Mouse (Mus musculus) forebrain, postnatal 0 days (tissue): ENCODE data around the gene Shmt2. TPM values are rescaled to one million over a fixed set of nuclear protein-coding genes. Genes with fewer than 3 reads are reported as not detected.

ENCODE experiments used
- ATAC-seq: fragments of 200-750 bp; cut with Nextera tagmentation; 2 replicates; pipeline ENCODE4 v1.8.0; 2017; ENCODE audit warnings: mild to moderate bottlenecking, moderate library complexity
- DNase-seq: peaks from one replicate; pipeline ENCODE4 v3.0.0-alpha.2; 2015
- H3K27ac ChIP-seq: fragments of 300-500 bp; sonication (generic); 2 replicates; pipeline ENCODE4 v1.5.1; 2014; ENCODE audit warnings: low read depth, mild to moderate bottlenecking, antibody characterized with exemption, low read length, moderate library complexity, mixed read lengths
- H3K27me3 ChIP-seq: fragments of 300-500 bp; sonication (generic); 2 replicates; pipeline ENCODE4 v1.6.1; 2014; ENCODE audit warnings: mild to moderate bottlenecking, low read length, mixed read lengths; ENCODE audit not compliant: insufficient read depth
- H3K36me3 ChIP-seq: fragments of 300-500 bp; sonication (generic); 2 replicates; pipeline ENCODE4 v1.6.1; 2014; ENCODE audit warnings: mild to moderate bottlenecking, moderate library complexity; ENCODE audit not compliant: insufficient read depth
- H3K4me1 ChIP-seq: fragments of 300-500 bp; sonication (generic); 2 replicates; pipeline ENCODE4 v1.6.1; 2014; ENCODE audit warnings: antibody characterized with exemption; ENCODE audit not compliant: insufficient read depth
- H3K4me2 ChIP-seq: fragments of 300-500 bp; sonication (generic); 2 replicates; pipeline ENCODE4 v1.6.1; 2014; ENCODE audit warnings: low read depth, mild to moderate bottlenecking, moderate library complexity
- H3K4me3 ChIP-seq: fragments of 300-500 bp; sonication (generic); 2 replicates; pipeline ENCODE4 v1.5.1; 2014; ENCODE audit warnings: low read depth, low read length, mixed read lengths
- H3K9ac ChIP-seq: fragments of 300-500 bp; sonication (generic); 2 replicates; pipeline ENCODE4 v1.6.1; 2014; ENCODE audit warnings: mild to moderate bottlenecking
- H3K9me3 ChIP-seq: fragments of 300-500 bp; sonication (generic); 2 replicates; pipeline ENCODE4 v1.6.1; 2016; ENCODE audit warnings: low read length
- CTCF ChIP-seq: sonication (generic); IDR thresholded peaks from 2 replicates; pipeline ENCODE4 v1.5.1; 2016; ENCODE audit warnings: antibody characterized with exemption, control low read depth, low read depth
- WGBS: fragments of 180-500 bp; shearing (Covaris S2); extraction: QIAGEN DNeasy Blood & Tissue Kit; methylation state at CpG from one replicate; pipeline ENCODE4 v1.1.7; 2014; 5-methylcytosine and 5-hydroxymethylcytosine counted together
- polyA plus RNA-seq: library from polyadenylated mRNA; unstranded; fragments of >200 nt; fragmentation: Nextera tagmentation; extraction: Ambion mirVana; gene quantifications from 2 replicates; pipeline ENCODE4 v1.2.1, GENCODE M21; 2015
- total RNA-seq: library from RNA; depleted of rRNA; stranded (reverse); fragments of >200 nt; gene quantifications from 2 replicates; pipeline ENCODE4 v1.2.3, GENCODE M21; 2014

Gene Shmt2
- total and polyA plus RNA-seq, 2 experiments from 2014 or later = 39.9 to 43.8 TPM

DNA sequence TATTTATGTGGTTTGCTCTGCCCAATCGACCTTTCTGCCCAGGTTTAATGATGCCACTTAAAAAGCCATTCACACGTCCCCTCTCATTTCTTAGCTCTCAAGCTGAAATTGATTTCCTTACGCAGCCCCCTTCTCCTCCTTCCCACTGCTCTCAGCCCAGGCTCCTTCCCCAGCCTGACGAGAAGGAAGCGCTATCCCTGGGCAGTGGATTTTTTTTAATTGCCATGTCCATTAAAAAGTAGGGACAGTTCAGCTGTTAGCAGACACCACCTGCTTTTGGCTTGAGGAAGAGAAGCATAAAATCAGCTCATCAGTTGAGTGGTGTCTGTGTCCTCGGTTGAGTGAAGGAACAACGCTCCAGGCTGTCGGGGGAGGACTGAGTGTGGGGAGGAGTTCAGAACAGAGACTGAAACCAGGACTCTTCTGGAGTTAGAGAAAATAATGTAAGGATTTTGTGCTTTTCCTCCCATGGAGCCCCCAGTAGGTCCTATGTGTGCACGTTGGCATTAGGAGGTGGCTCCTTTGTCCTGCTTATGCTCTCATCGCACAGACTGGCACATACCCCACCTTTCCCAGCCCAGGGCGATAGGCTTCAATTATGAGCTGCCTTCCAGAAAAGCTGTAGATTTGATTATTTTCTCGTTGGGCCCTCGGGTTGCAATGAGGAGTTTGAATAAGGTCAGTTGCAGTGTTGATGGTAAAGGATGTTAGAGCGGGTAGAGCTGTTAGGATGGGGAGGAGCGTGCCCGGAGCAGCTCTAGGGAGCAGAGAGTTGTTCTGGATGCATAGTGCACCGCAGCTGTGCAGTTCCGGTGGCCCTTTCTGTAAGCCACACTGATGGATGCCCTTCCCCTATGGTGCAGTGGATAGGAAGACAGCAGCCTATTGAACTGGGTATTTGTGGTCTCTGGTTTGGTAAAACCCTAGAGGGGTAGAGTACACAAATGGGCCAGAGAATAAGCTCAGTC, 31.8 kb downstream of the Shmt2 start:
- 78% methylated on average over 18 of the region's 18 CpGs for WGBS
- Histone ChIP-seq H3K9me3 (no peaks in the 10 kb centered on the region), H3K4me1 (no peaks in the 10 kb centered on the region), H3K36me3 (peaks cover 71% of the 10 kb centered on the region), H3K4me2 (no peak overlapping the region), H3K27me3 (no peaks in the 10 kb centered on the region), H3K27ac (0 out of 2 replicates have a peak overlapping the region, but pooled peaks have one; percentile 9), H3K9ac (no peak overlapping the region), H3K4me3 (no peak overlapping the region)
- DNase-seq (no peak), ATAC-seq (no peak; the same call in 1 of the 2 replicates)
- no peak for TF ChIP-seq CTCF

DNA sequence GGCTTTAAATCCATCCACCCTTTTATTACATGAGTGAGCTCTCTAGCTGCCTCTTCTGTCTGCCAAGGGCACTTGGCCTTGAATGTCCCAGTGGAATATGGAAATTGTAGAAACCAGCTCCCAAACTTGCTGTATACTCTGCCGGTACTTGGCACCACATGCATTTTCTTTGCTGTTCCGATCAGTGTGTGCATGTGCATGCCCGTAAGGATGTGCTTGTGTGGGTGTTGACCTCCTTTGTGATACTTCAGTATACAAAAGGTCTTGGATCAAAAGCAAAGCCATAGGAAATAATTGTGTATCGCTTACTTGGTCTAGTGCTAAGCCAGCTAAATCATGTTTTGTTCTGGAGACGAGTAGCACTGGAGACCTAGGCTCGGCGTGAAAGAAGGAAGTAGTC, 33.4 kb downstream of the Shmt2 start:
- Histone ChIP-seq H3K27me3 (no peaks in the 10 kb centered on the region), H3K4me1 (no peaks in the 10 kb centered on the region), H3K36me3 (peaks cover 73% of the 10 kb centered on the region), H3K4me3 (no peak overlapping the region), H3K9ac (no peak overlapping the region), H3K4me2 (no peak overlapping the region), H3K27ac (no peak overlapping the region), H3K9me3 (no peaks in the 10 kb centered on the region)
- WGBS = 77% methylated on average over 7 of the region's 7 CpGs
- DNase-seq = no peak
- no peak for ATAC-seq
- TF ChIP-seq CTCF = no peak

DNA sequence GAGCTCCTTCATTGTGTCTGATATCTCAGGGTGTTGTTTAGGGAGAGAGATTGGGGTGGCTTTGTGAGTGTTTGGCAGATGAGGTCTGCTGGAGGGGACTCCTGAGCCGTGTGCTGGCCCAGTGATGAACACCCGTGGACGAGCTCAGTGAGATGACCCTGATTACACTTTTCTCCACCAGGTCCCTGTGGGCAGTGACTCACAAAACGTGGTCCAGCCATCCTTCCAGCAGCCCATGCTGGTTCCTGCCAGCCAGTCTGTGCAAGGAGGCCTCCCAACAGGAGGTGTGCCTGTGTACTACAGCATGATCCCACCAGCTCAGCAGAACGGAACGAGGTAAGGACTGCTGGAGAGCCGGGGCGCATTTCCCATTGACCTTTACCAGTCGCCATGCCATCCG, 37.0 kb downstream of the Shmt2 start:
- H3K36me3 ChIP-seq = peaks cover 68% of the 10 kb centered on the region
- no peak overlapping the region for H3K4me3 ChIP-seq
- no peak overlapping the region for H3K27ac ChIP-seq
- H3K27me3 ChIP-seq = no peaks in the 10 kb centered on the region
- DNase-seq (no peak), ATAC-seq (no peak)
- H3K9ac ChIP-seq = no peak overlapping the region
- no peak for TF ChIP-seq CTCF
- no peak overlapping the region for H3K4me2 ChIP-seq
- no peaks in the 10 kb centered on the region for H3K4me1 ChIP-seq
- no peaks in the 10 kb centered on the region for H3K9me3 ChIP-seq
- 93% methylated on average over 10 of the region's 10 CpGs for WGBS

DNA sequence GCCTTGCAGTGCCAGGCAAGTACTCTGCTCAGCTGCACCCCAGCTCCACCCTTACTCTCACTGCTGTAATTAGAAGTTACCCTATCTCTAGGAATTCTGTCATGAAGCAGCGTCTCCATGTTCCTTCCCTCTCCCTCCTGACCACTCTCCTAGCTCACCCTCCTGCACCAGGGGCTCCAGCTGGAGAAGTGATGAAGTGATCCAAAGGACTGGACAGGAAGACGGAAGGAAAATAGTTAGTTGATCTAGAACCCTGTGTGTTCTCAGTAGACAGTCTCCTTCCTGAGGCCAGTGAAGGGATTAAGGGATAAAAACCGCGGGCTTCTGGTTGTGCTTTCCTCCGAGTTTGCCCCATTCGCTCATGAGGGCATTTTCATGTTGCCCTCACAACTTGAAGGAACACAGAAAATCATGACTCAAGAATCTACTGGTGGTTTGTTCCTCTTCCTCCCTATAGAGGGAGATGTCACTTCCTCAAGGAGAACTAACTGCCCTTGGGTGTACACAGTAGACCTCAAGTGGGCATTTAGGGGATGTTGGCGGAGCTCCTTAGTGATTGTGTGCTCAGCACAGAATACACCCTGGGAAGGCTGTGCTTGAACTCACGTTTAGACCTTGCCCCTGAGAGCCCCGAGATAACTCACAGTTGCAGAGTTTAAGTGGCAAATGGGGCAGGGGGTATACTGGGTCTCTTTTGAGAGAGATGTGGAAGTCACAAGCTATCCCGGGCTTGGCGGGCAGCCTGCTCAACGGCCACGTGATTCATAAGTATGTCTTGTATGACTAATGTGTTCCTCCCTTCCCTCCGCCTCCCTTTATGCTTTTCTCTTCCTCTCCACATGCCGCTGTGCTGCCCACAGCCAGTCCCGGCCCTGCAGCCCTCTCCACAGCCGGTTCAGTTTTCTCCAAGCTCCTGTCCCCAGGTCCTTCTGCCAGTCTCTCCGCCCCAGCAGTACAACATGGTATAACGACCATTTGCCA, 41.1 kb downstream of the Shmt2 start:
- Histone ChIP-seq H3K36me3 (peaks cover 61% of the 10 kb centered on the region), H3K4me1 (no peaks in the 10 kb centered on the region), H3K27ac (no peak overlapping the region), H3K4me3 (no peak overlapping the region), H3K4me2 (no peak overlapping the region), H3K9ac (no peak overlapping the region), H3K27me3 (no peaks in the 10 kb centered on the region), H3K9me3 (no peaks in the 10 kb centered on the region)
- WGBS = 85% methylated on average over 19 of the region's 19 CpGs
- DNase-seq (no peak), ATAC-seq (no peak)
- TF ChIP-seq CTCF = no peak

DNA sequence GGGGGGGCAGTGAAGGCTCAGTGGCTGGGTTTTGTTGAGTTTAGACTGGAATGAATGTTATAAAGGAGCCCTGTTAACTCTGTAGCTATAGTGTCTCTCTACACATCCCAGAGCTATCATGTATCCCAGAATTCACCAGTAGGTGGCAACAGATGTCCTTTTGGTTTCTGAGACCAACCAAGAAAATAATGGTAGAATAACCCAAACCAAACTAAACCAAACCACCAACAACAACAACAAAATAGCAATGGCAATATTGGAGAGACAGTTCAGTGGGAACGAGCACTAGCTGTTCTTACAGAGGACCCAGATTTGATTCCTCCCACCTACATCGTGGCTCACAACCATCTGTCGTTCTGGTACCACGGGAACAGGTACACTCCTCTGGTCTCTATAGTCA, 43.1 kb downstream of the Shmt2 start:
- H3K36me3 ChIP-seq = peaks cover 56% of the 10 kb centered on the region
- H3K4me1 ChIP-seq = no peaks in the 10 kb centered on the region
- H3K27me3 ChIP-seq = no peaks in the 10 kb centered on the region
- no peak overlapping the region for H3K4me3 ChIP-seq
- peak; percentile 73 for TF ChIP-seq CTCF
- H3K27ac ChIP-seq = no peak overlapping the region
- DNase-seq (peak; percentile 67), ATAC-seq (peak; percentile 51; the same call in 1 of the 2 replicates)
- H3K9me3 ChIP-seq = no peaks in the 10 kb centered on the region
- H3K9ac ChIP-seq = no peak overlapping the region
- H3K4me2 ChIP-seq = no peak overlapping the region
- WGBS = 95% methylated on average over 4 of the region's 4 CpGs

DNA sequence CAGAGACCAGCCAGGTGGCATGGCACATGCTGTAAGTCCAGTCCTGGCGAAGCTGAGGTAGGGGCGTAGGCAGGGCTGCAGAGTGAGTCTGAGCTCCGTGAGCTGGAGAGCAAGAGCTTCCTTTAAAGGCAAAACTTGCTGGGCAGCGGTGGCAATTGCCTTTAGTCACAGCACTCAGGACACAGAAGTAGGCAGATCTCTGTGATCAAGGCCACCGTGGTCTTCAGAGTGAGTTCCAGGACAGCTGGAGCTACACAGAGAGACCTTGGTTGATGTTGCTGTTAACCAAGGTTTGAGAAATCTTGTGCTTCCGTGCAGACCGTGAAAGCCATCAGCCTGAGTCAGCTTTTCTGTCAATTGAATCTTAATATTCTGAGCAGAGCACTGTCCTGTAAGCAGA, 44.9 kb downstream of the Shmt2 start:
- TF ChIP-seq CTCF = no peak
- DNase-seq = no peak
- Histone ChIP-seq H3K4me3 (no peak overlapping the region), H3K27ac (no peak overlapping the region), H3K4me1 (no peaks in the 10 kb centered on the region), H3K27me3 (no peaks in the 10 kb centered on the region), H3K9me3 (no peaks in the 10 kb centered on the region), H3K4me2 (no peak overlapping the region), H3K36me3 (peaks cover 56% of the 10 kb centered on the region), H3K9ac (no peak overlapping the region)
- WGBS = 92% methylated on average over 7 of the region's 7 CpGs
- ATAC-seq = no peak
